Mouse (Mus musculus): ENCODE measurements around the gene Vps29. TPM values are rescaled to one million over a fixed set of nuclear protein-coding genes. Genes with fewer than 3 reads are reported as not detected.
"Not testable (repeated sequence)": the region's sequence is repeated elsewhere in the genome, so short reads cannot be mapped to it uniquely, and the experiment has no call there.

Vps29 gene
- polyA plus RNA-seq (2016; fragmentation: Nextera tagmentation; extraction: Ambion mirVana): 187 and 195 TPM in 2 replicates

DNA sequence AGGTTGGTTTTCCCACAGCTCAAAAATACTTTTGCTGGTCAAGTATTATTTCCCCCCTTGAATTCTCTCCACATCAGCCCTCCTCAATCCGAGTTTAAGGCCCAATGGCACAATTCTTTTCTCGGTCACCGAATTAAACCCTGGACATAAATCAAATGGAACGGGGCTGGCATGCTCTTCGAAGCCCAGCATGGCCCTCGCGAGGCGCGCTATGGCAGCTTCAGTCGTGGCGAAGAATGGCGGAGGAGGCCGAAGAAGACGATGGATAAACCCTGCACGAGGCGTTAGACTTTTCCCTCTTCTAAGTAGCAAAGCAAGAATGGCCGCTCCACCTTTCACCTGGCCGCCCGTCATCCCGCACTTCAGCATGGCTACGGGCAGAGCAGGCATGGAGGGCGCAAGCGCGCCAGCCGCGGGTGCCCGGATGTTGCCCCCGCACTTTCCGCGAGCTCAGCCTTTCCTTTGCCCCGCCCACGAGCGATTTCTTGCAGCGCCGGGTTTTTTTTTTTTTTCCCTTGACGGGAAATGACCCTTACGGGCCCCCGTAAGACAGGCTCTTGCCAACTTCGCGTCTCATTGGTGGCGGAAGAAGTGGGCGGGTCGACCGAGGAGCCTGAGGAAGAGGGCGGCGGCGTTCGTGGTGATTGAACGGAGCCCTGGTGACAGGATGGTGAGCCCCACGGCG is at the start of gene Vps29, which contains the start of gene Rad9b:
Vps29 (plus strand) TSS at position 563 of the 685 bp plus-strand sequence.
Rad9b (minus strand) TSS at position 427 of the 685 bp plus-strand sequence.
- no peaks in the 10 kb centered on the region for H3K9me3 ChIP-seq
- H3K27me3 ChIP-seq (ENCODE audit: poor library complexity, severe bottlenecking): no peaks in the 10 kb centered on the region
- peaks cover 19% of the 10 kb centered on the region for H3K4me1 ChIP-seq
- H3K4me3 ChIP-seq: peak within 1 kb of the TSS; percentile 94
- H3K36me3 ChIP-seq (replicated peaks): peaks cover 17% of the 10 kb centered on the region
- H3K27ac ChIP-seq: peak within 1 kb of the TSS; percentile 89
- 3% methylated on average over 51 of the region's 51 CpGs for WGBS
- peak; percentile 99 for DNase-seq (ENCODE audit: extremely low spot score, low spot score)

DNA sequence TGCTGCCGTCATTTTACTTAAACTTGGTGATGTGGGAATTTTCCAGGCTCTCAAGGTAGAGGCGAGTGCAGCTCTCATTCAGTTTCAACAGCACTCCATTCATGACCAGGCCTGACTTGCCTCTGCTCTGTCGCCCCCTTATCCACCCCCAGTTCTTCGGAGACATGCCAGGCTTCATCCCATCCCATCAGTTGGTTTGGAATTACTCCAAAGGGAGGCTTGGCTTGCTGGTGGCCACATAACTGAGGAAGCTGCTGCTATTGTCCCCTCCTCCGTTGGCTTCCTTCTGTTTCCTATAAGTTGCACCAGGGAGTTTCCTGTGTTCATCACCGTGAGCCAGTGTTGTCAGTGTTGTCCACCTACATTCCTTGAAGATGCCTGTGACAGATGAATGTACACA is 49.6 kb upstream of the Vps29 start:
- no peak overlapping the region for H3K27ac ChIP-seq
- H3K27me3 ChIP-seq (ENCODE audit: poor library complexity, severe bottlenecking): no peaks in the 10 kb centered on the region
- no peaks in the 10 kb centered on the region for H3K9me3 ChIP-seq

DNA sequence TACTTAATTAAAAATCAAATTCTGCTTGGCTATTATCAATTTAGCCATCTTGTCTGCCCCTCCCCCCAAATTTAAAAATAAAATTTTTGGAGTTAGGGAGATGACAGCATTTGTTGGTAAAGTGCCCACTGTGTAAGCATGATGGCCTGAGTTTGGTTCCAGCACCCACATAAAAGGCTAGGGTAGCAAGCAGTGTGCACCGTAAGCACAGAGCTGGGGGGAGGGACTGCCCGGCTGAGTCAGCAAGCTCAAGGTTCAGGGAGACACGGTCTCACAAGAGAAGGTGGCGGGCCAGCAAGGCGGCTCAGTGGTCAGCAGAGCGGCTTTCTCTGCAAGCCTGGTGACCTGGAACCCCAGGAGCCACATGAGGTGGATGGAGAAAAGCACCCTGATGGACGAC is 48.7 kb upstream of the Vps29 start:
- no peaks in the 10 kb centered on the region for H3K27me3 ChIP-seq (ENCODE audit: poor library complexity, severe bottlenecking)
- DNase-seq (ENCODE audit: extremely low spot score, low spot score): no peak
- H3K36me3 ChIP-seq (replicated peaks): peaks cover 37% of the 10 kb centered on the region
- no peaks in the 10 kb centered on the region for H3K9me3 ChIP-seq
- 93% methylated on average over 7 of the region's 7 CpGs for WGBS
- peaks cover 17% of the 10 kb centered on the region for H3K4me1 ChIP-seq
- no peak overlapping the region for H3K4me3 ChIP-seq
- H3K27ac ChIP-seq: no peak overlapping the region

More for the DNA sequence above, 49.6 kb upstream of the Vps29 start:
- H3K4me3 ChIP-seq: no peak overlapping the region
- peaks cover 38% of the 10 kb centered on the region for H3K36me3 ChIP-seq (replicated peaks)
- 91% methylated on average over 6 of the region's 6 CpGs for WGBS
- H3K4me1 ChIP-seq: peaks cover 17% of the 10 kb centered on the region
- no peak for DNase-seq (ENCODE audit: extremely low spot score, low spot score)

DNA sequence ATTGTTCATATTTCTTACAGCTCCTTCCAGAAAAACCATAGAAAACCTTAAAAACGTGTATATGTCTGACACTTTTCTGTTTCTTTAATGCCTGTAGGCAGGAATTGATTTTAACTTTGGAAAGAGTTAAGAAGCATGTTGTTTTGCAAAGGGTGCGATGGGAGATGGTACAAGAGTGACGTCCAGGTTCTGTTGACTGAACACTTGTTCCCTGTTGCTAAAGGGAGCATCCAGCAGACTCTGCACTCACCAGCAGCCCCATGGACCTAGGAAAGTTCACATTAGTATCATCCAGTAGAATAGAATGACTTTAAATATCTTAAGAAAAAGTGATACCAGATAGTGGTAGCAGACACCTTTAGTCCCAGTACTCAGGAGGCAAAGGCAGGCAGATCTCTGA is 47.6 kb upstream of the Vps29 start:
- Histone ChIP-seq H3K27me3 (ENCODE audit: poor library complexity, severe bottlenecking) (no peaks in the 10 kb centered on the region), H3K36me3 (replicated peaks) (peaks cover 45% of the 10 kb centered on the region), H3K9me3 (no peaks in the 10 kb centered on the region), H3K4me1 (peaks cover 21% of the 10 kb centered on the region), H3K27ac (no peak overlapping the region), H3K4me3 (no peak overlapping the region)
- 91% methylated on average over 3 of the region's 3 CpGs for WGBS
- no peak for DNase-seq (ENCODE audit: extremely low spot score, low spot score)

DNA sequence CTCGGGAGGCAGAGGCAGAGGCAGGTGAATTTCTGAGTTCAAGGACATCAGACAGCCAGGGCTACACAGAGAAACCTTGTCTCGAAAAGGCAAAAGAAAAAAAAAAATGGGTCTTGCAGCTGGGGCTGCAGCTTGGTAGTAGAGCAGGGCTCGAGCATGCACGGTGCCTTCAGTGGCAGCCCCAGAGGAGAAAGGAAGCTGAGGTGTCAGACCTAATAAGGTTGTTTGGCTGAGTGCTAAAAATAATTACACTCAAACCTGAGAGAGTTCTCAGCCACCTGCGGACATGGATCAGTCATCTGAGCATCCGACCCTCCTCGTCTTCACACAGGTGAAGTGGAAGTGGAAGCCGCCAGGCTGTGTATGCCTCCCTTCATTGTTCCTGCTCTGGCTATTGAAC is 43.5 kb upstream of the Vps29 start:
- Histone ChIP-seq H3K4me3 (no peak overlapping the region), H3K36me3 (replicated peaks) (peaks cover 75% of the 10 kb centered on the region), H3K27ac (no peak overlapping the region), H3K9me3 (no peaks in the 10 kb centered on the region), H3K27me3 (ENCODE audit: poor library complexity, severe bottlenecking) (no peaks in the 10 kb centered on the region), H3K4me1 (peaks cover 4% of the 10 kb centered on the region; the same call in 1 of the 2 replicates)
- 86% methylated on average over 8 of the region's 8 CpGs for WGBS
- DNase-seq (ENCODE audit: extremely low spot score, low spot score): no peak

DNA sequence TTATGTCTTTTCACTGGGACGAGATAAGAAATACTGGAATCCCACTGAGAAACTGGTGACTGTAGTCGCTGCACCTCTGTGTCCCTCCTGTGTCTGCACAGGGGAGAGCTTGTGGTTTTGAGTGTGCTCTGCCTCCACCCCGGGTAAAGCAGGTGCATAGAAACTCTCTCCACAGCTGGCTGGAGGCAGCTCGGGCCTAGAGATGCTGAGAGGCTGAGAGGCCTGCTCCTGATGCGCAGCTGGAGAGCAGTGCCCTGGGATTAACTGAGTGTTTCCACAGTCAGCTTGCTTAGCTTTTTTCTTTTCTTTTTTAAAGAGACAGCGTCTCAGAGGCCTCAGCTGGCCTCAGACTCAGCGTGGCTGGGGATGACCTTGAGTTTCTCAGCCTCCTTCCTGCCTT is 42.5 kb upstream of the Vps29 start:
- Histone ChIP-seq H3K4me3 (no peak overlapping the region), H3K27me3 (ENCODE audit: poor library complexity, severe bottlenecking) (no peaks in the 10 kb centered on the region), H3K9me3 (no peaks in the 10 kb centered on the region), H3K27ac (no peak overlapping the region), H3K4me1 (peaks cover 4% of the 10 kb centered on the region; the same call in 1 of the 2 replicates), H3K36me3 (replicated peaks) (peaks cover 82% of the 10 kb centered on the region)
- no peak for DNase-seq (ENCODE audit: extremely low spot score, low spot score)
- 69% methylated on average over 7 of the region's 7 CpGs for WGBS

DNA sequence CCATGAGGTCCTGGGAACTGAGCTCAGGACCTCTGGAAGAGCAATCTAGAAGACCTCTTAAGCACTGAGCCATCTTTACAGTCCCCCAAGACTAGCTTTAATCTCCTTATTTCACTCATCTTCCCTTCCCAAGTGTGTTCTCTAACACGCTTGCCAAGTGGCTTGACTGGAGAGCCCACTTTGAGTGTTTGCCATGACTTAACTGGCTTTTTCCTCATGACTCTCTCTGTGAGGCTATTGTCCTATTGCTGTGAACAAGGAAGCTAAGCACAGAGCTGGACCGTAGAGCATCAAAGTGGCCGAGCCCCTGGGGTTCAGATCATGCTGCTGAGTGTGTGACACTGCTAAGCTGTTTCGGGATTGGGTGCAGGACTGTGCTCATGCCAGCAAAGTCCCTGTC is 41.8 kb upstream of the Vps29 start:
- 88% methylated on average over 4 of the region's 4 CpGs for WGBS
- H3K4me1 ChIP-seq: peaks cover 4% of the 10 kb centered on the region; the same call in 1 of the 2 replicates
- H3K9me3 ChIP-seq: no peaks in the 10 kb centered on the region
- H3K27me3 ChIP-seq (ENCODE audit: poor library complexity, severe bottlenecking): no peaks in the 10 kb centered on the region
- peaks cover 88% of the 10 kb centered on the region for H3K36me3 ChIP-seq (replicated peaks)
- no peak overlapping the region for H3K4me3 ChIP-seq
- no peak for DNase-seq (ENCODE audit: extremely low spot score, low spot score)
- no peak overlapping the region for H3K27ac ChIP-seq

DNA sequence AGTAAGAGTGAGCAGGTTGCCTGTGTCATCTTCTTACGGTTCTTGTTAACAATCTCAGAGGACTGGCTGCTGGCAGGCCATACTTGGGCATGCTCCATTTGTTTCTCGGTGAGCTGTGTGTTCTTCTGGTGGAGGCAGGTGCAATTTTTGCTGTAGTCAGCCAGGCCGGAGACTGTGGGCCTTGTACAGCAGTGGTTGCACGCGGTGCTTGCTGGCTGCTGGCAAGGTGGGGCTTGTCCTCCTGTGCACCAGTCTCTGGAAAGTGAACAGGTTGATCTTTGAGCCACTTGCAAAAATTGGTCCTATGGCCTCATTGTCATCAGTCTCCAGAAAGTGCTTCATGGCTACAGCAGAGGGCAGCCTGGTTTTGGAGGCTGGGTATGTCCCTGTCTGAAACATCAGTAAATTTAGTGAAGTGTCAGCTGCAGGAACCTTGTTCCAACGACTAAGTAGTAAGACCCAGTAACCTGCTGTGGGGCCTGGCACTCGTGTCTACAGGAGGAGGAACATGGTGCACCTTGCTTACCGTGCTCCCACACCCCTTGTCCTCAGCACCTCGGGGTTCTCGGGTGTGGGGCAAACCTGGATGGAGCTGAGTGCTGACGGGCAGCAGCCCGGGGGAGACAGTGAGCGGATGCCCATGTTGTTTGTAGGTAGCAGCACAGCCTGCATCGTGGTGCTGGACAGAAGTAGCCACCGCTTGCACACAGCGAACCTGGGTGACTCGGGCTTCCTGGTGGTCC is 41.1 kb upstream of the Vps29 start:
- peaks cover 90% of the 10 kb centered on the region for H3K36me3 ChIP-seq (replicated peaks)
- no peak overlapping the region for H3K4me3 ChIP-seq
- H3K27me3 ChIP-seq (ENCODE audit: poor library complexity, severe bottlenecking): no peaks in the 10 kb centered on the region
- no peak for DNase-seq (ENCODE audit: extremely low spot score, low spot score)
- 93% methylated on average over 17 of the region's 17 CpGs for WGBS
- peaks cover 4% of the 10 kb centered on the region; the same call in 1 of the 2 replicates for H3K4me1 ChIP-seq
- H3K9me3 ChIP-seq: no peaks in the 10 kb centered on the region
- H3K27ac ChIP-seq: no peak overlapping the region

DNA sequence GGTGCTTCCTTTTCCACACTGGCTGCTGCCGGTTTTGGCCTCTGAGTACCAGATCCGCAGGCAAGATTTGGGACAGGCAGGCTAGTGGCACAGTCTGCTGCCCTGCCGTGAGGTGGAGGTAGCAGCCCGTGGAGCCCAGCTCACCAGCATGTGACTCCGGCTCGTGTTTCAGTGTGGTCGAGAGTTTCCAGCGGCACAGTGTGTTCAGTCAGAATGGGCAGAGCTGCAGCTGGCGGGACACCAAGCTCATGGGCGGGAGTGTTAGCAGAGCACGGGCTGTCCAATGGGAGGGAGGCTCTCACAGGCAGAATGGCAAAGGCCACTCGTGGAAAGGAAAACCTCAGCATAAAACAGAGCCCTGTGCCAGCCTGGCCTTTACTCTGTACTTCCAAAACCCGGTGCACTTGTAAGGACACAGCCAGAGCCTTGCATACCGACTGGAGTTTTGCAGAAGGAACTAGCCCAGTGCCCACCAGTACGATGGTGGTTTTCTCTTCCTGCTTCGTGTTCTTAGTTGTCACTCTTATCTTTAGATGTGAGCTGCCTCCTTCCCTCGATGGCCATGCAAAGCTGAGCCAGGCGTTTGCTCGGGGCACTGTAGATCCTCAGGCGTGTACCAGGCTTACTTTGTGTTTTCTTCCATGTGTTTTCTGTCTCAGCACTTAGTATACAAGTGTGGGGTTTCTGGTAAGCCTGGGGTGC is 39.1 kb upstream of the Vps29 start:
- 81% methylated on average over 20 of the region's 20 CpGs for WGBS
- H3K36me3 ChIP-seq (replicated peaks): peaks cover 88% of the 10 kb centered on the region

DNA sequence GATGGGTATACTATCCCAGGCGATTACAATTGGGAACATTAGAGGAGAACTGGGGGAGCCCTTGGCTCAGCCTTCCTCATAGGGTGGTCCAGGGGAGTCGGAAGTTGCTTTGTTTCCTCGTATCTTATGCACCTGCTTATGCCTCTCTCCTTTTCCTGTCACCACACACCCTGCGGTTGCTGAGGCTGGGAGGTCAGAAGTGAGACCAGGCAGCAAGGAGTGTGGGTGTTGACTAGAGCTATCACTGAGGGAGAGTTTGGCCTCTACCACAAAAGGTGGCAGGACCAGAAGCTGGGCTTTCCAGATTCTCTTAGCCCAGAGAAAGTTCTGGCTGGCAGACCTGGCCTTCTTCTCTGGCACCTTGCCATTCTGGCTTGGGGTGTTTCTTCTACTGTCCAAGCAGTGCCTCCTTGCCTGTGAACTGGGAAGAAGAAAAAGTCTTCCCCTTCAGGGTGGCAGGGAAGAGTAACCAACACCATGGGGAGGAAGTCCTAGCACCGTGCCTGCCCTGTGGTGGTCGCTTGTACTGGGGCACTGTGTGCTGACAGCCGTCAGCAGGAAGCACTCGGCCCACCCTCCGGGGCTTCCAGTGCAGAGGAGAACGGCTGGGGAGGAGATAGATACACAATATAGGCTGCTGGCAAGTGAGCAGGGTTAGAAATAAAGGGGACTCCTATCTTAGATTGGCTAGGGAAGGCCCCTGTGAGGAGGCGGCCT is 36.7 kb upstream of the Vps29 start:
- Histone ChIP-seq H3K4me1 (no peaks in the 10 kb centered on the region), H3K4me3 (no peak overlapping the region), H3K27ac (no peak overlapping the region), H3K27me3 (ENCODE audit: poor library complexity, severe bottlenecking) (no peaks in the 10 kb centered on the region), H3K36me3 (replicated peaks) (peaks cover 89% of the 10 kb centered on the region), H3K9me3 (no peaks in the 10 kb centered on the region)
- no peak for DNase-seq (ENCODE audit: extremely low spot score, low spot score)
- 84% methylated on average over 11 of the region's 11 CpGs for WGBS

More for the DNA sequence above, 39.1 kb upstream of the Vps29 start:
- H3K9me3 ChIP-seq: no peaks in the 10 kb centered on the region
- H3K4me3 ChIP-seq: no peak overlapping the region
- no peak for DNase-seq (ENCODE audit: extremely low spot score, low spot score)
- peaks cover 4% of the 10 kb centered on the region; the same call in 1 of the 2 replicates for H3K4me1 ChIP-seq
- no peak overlapping the region for H3K27ac ChIP-seq
- H3K27me3 ChIP-seq (ENCODE audit: poor library complexity, severe bottlenecking): no peaks in the 10 kb centered on the region

DNA sequence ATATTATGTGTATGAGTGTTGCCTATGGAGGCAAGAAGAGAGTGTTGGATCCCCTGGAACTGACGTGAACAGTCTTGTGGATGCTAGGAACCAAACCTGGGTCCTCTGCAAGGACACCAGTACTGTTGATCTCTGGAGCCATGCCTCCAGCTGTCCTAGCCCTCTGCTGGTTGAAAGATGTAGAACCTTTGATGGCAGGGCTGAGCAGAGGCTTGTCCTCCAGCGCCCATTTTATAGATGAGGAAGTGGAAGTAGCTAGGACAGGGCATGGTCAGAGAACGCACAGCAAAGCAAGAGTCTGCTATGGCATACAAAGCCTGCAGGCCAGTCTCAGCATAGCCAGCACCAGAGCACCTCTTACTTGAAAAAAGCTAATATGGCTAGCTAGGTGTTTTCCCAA is 36.1 kb upstream of the Vps29 start:
- 76% methylated on average over 3 of the region's 3 CpGs for WGBS
- Histone ChIP-seq H3K27me3 (ENCODE audit: poor library complexity, severe bottlenecking) (no peaks in the 10 kb centered on the region), H3K27ac (no peak overlapping the region), H3K9me3 (no peaks in the 10 kb centered on the region), H3K4me3 (no peak overlapping the region), H3K36me3 (replicated peaks) (peaks cover 88% of the 10 kb centered on the region), H3K4me1 (no peaks in the 10 kb centered on the region)
- DNase-seq (ENCODE audit: extremely low spot score, low spot score): no peak

DNA sequence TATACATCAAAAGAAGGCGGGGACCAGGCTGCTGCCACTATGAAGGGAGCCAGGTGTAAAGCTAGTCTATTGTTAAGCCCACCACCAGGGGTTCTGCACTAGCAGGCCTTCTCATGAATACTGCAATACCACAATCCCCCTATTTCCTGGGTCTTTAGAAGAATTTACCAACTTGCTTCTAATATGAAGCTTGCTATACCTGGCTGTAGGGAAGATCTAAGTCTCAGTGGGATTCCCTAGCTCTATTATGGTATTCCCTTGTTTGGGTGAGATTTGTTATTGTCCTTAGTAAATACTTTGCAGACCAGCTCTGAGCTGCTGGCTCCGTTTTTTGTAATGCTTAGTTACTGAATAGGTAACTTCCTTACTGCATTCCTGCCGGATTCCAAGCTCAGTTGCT is 35.2 kb upstream of the Vps29 start:
- not testable (repeated sequence) for H3K4me3 ChIP-seq; H3K9me3 ChIP-seq; H3K27me3 ChIP-seq (ENCODE audit: poor library complexity, severe bottlenecking); DNase-seq (ENCODE audit: extremely low spot score, low spot score); H3K4me1 ChIP-seq; H3K27ac ChIP-seq
- 75% methylated on average over 3 of the region's 3 CpGs for WGBS
- peaks cover 82% of the 10 kb centered on the region for H3K36me3 ChIP-seq (replicated peaks)

All from forebrain, embryonic 10.5 days (tissue).